Mouse (Mus musculus): ENCODE measurements at regions not wholly inside any gene's neighbourhood (a gene's known extent, or its start where the extent isn't known, plus 50 kb on each side); places are given as distances from the start of the nearest gene placed in this dataset.
"Not testable (repeated sequence)": the region's sequence is repeated elsewhere in the genome, so short reads cannot be mapped to it uniquely, and the experiment has no call there.

DNA sequence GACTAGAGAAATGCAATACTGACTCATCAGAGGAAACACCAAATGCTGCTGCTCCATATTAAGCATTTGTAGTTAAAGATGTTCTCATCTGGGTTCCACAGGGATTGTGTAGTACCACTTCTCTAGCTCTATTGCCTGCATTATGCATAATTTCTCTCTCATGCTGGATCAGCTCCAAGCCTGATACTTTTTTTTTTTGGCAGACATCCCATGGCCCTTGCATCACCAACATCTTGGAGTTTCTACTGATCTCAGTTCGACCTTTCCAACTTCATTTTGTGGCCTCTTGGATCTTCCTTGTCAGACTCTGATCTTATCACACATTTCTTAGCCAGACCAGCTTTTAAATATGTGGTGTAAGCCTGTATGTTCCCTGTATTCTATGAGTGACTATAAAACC is 701.1 kb upstream of the Nr2f1 start:
- DNase-seq = no peak

GRCm38 (mm10) chr13:78892252-78892651 is 692.7 kb upstream of the Nr2f1 start:
- DNase-seq = no peak

DNA sequence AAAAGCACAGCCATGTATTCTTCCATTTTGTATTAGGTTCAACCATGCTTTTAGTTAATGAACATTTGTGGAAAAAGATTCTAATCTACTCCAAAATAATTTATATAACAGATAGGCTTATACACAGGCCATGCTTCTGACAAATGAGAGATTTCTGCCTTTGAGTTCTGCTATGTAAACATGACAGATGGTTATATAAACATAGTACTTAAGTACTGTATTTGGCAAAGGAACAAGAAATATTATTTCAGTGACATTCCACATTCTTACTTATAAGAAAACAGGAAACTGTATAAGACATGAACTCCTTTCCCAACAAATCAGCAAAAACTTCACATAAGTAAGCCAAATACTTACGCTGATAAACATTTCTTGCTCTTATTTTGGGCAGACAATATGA is 683.5 kb upstream of the Nr2f1 start:
- DNase-seq = no peak

GRCm38 (mm10) chr13:78872582-78872981 is 673.0 kb upstream of the Nr2f1 start:
- no peak for DNase-seq

GRCm38 (mm10) chr13:78871976-78872375 is 672.4 kb upstream of the Nr2f1 start:
- no peak for DNase-seq

DNA sequence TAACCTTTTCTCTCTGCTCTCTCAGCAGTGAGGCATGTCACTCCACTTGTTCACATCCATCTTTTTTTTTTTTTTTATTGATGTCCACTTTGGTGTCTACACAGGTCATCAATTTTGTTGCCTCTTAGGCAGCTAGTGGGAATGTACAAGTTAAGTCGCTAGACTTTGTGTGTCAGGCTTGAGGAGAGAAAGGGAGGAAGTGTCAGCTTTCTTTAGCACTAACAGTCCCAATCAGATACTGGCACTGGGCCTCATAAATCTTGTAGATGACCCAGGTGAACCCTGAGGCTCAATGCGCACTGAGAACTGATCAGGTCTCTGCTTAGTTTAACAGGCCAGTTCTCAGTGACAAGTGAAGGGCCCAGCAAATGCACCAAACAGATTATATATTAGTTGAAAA is 671.7 kb upstream of the Nr2f1 start:
- no peak for DNase-seq

- not testable (repeated sequence) for DNase-seq
These were observed 624.8 kb upstream of the Nr2f1 start for GRCm38 (mm10) chr13:78824357-78824756.

GRCm38 (mm10) chr13:78809656-78810055 is 610.1 kb upstream of the Nr2f1 start:
- DNase-seq = no peak

DNA sequence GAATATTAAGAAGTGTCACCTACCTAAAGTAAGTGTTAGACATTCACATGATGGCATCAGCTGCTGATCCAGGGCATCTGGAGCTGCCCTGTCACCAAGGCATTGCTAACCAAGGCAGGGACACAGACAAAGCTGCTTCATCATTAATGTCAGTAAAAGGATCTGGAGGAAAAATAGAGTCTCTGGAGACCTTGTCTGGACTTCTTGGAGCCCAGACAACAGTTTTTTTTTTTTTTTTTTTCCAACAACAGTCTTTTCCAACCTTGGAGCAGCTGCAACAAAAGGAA is 603.2 kb upstream of the Nr2f1 start:
- DNase-seq = no peak

DNA sequence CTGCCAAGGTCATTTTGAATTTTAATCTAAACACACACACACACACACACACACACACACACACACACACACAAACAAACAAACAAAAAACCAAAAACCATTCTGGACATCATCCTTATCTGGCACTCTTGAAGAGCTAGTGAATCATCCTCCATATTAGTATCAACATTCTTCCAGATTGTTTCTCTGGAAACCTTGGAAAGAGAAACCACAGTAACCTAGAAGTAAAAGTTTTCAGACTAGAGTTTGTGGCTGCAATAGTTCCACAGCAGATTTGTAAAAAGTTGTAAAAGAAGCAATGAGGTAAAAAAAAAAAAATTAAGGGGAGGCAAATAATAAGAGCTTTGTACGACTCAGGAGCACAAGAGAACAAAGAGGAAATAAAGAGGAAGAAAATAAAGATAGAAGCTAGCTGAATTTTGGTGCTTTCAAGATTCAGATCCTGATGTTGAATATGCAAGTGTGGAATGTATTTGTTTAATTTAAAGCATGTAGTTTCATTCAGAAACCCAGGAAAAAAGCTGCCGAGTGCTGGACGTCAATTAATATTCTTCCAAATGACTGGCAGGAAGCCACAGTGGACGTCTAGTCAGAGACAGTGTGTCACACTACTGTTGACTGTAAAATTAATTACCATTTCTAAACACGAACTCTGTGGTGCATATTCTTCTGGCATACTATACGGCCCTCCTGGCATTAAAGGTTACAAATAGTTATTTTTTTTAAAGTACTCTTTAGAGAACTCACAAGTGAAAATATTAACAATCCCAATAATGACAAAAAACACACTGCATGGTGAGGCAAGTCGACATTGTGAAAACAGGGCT is 602.7 kb upstream of the Nr2f1 start:
- no peak for DNase-seq

DNA sequence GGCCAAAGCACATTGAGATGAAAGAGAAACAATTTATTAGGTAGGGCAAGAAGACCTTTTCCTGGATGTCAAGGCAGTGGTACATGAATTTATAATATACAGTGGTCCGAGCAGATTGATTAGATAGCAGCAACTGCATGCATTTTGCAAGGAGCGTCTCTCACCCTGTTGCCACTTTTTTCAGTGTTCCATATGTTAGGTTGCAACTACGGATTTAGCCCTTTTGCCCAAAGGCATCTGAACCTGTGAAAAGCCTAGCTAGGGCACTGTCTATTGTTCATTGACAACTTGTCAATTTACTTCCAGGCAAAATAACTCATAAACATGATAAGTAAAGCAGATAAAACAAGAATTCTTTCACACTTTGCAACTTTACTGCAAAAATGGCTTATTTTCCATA is 600.1 kb upstream of the Nr2f1 start:
- no peak for DNase-seq

DNA sequence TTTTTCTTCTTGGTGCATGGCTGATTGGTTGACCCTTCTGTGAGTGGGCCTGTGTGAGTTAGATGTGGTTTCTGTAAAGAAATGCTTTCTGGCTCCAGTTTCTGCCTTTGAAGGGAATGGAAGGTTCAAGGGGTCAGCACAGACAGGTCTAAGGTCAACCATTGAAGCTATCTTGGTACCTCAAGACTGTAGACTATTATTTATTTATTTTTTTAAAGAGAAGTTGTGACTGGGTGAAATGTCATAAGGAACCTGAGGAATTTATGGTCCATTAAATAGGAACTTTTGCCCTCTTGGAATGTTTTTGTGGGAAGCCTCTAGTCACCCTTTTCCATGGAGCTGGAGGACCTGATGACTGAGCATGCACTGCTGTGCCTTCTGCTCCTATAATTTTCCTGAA is 595.7 kb upstream of the Nr2f1 start:
- no peak for DNase-seq

DNA sequence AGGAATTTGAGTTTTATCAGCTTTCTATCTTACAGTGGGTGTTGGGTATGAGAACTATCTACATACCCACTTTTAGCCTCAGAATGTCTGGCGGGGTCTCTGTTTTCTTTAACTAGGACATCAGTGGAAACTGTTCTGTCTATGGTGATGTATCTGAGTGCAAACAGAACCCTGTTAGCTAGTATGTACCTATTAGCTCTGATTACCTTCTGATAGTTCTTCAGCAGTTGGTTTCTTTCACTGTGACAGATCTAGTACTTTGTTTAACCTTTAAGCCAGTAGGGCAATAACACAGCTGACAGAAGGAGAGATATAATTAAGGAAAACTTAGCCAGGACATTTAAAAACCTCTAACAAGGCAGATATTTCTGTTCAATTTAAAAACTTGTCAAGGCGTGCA is 584.7 kb upstream of the Nr2f1 start:
- no peak for DNase-seq

GRCm38 (mm10) chr13:78783591-78784240 is 584.2 kb upstream of the Nr2f1 start:
- DNase-seq = no peak
